Mouse (Mus musculus) hindbrain, embryonic 14.5 days (tissue): Measurements from ENCODE around the gene Ndufs8. TPM values are rescaled to one million over a fixed set of nuclear protein-coding genes. Genes with fewer than 3 reads are reported as not detected.

Experiments used
- ATAC-seq: fragments of 200-750 bp; cut with Nextera tagmentation; 2 replicates; pipeline ENCODE4 v1.8.0; 2017; ENCODE audit warnings: moderate number of reproducible peaks, mild to moderate bottlenecking, moderate TSS enrichment, moderate library complexity; ENCODE audit not compliant: low FRiP score
- DNase-seq: peaks from one replicate; pipeline ENCODE4 v3.0.0-alpha.2; 2015; ENCODE audit warnings: low spot score
- H3K27ac ChIP-seq: fragments of 300-500 bp; sonication (generic); 2 replicates; pipeline ENCODE4 v1.5.1; 2014; ENCODE audit warnings: mild to moderate bottlenecking, moderate library complexity
- H3K27me3 ChIP-seq: fragments of 300-500 bp; sonication (generic); 2 replicates; pipeline ENCODE4 v1.6.1; 2014; ENCODE audit warnings: mild to moderate bottlenecking, low read length, mixed read lengths; ENCODE audit not compliant: control insufficient read depth, insufficient read depth
- H3K36me3 ChIP-seq: fragments of 300-500 bp; sonication (generic); replicated peaks from 2 replicates; pipeline ENCODE4 v1.6.1; 2014; ENCODE audit not compliant: control insufficient read depth, insufficient read depth
- H3K4me1 ChIP-seq: fragments of 300-500 bp; sonication (generic); replicated peaks from 2 replicates; pipeline ENCODE4 v1.6.1; 2014; ENCODE audit warnings: antibody characterized with exemption, low read length, mixed read lengths; ENCODE audit not compliant: control insufficient read depth, insufficient read depth
- H3K4me2 ChIP-seq: fragments of 300-500 bp; sonication (generic); replicated peaks from 2 replicates; pipeline ENCODE4 v1.6.1; 2014; ENCODE audit warnings: mild to moderate bottlenecking, moderate library complexity
- H3K4me3 ChIP-seq: fragments of 300-500 bp; sonication (generic); replicated peaks from 2 replicates; pipeline ENCODE4 v1.5.1; 2014; ENCODE audit warnings: mild to moderate bottlenecking, low read length
- H3K9ac ChIP-seq: fragments of 300-500 bp; sonication (generic); 2 replicates; pipeline ENCODE4 v1.6.1; 2014
- H3K9me3 ChIP-seq: fragments of 300-500 bp; sonication (generic); 2 replicates; pipeline ENCODE4 v1.6.1; 2016; ENCODE audit warnings: low read length; ENCODE audit not compliant: control insufficient read depth
- WGBS: fragments of 180-500 bp; shearing (Covaris S2); extraction: QIAGEN DNeasy Blood & Tissue Kit; methylation state at CpG from one replicate; pipeline ENCODE4 v1.1.7; 2014; 5-methylcytosine and 5-hydroxymethylcytosine counted together
- polyA plus RNA-seq: library from polyadenylated mRNA; unstranded; fragments of >200 nt; fragmentation: Nextera tagmentation; extraction: Ambion mirVana; gene quantifications from 2 replicates; pipeline ENCODE4 v1.2.1, GENCODE M21; 2014

Ndufs8 gene
- polyA plus RNA-seq, 1 experiment from 2014 or later: 332 TPM

DNA sequence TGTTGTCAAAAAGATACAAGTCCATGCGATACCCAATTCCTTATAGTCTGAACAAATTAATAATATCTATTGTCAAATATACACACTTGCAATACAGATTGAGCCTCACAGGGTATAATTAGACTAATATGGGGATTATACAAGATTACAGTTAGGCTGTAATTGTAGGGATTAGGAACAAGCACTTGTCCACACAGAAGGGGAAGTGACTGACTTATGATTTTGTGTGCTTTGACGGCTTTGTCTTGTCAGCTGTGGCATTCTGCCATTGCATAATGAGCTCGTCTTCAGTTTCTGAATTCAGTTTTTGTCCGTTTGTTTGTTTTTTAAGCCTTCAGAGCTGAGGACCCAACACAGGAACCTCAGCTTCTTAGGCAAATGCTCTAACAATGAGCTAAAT is 30.4 kb downstream of the Ndufs8 start:
- no peak overlapping the region for H3K4me2 ChIP-seq
- peaks cover 35% of the 10 kb centered on the region for H3K36me3 ChIP-seq
- no peak overlapping the region for H3K9ac ChIP-seq
- H3K27ac ChIP-seq: no peak overlapping the region
- H3K4me3 ChIP-seq: no peak overlapping the region
- no peaks in the 10 kb centered on the region for H3K27me3 ChIP-seq
- no peaks in the 10 kb centered on the region for H3K9me3 ChIP-seq
- DNase-seq (no peak), ATAC-seq (no peak)
- H3K4me1 ChIP-seq: no peaks in the 10 kb centered on the region
- WGBS: 81% methylated on average over 4 of the region's 4 CpGs

DNA sequence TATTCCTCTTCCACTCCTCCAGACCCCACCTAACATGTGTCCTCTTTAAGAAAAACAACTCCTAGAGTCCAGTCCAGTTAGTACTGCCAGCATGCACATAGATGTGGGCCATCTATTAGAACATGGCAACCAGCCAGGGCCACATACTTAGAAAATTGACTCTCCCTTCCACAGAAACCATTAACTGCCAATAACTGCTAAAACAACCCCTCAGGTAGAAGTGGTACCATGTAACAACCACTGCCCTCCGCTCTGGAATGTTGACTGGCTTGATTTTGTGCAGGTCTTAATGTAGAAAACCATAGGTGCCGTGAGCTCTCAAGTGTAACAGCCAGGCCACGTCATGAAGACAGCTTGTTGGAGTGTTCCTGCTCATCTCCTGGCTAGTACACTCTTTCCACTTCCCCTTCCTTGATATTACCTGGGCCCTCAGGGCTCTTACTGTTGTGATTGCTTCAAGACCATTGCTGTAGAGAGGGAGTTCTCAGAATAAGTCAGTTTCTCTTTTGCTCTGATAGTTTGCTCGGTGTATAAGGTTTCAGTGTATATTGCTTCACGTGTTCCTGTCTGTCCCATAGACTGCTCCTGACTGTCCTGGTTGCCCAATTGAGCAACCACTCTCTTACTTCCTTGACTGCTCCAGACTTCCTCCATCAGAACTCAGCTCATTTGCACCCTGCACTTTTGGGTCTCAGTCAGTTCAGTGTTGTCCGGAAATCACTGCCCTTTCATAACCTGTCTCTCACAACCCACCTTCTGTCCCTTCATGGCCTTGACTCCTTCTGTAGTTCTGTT is 32.3 kb downstream of the Ndufs8 start:
- DNase-seq (no peak), ATAC-seq (no peak)
- no peak overlapping the region for H3K9ac ChIP-seq
- no peak overlapping the region for H3K4me3 ChIP-seq
- H3K4me2 ChIP-seq: no peak overlapping the region
- peaks cover 20% of the 10 kb centered on the region for H3K36me3 ChIP-seq
- H3K4me1 ChIP-seq: no peaks in the 10 kb centered on the region
- H3K9me3 ChIP-seq: no peaks in the 10 kb centered on the region
- no peak overlapping the region for H3K27ac ChIP-seq
- no peaks in the 10 kb centered on the region for H3K27me3 ChIP-seq
- WGBS: 95% methylated on average over 6 of the region's 6 CpGs

DNA sequence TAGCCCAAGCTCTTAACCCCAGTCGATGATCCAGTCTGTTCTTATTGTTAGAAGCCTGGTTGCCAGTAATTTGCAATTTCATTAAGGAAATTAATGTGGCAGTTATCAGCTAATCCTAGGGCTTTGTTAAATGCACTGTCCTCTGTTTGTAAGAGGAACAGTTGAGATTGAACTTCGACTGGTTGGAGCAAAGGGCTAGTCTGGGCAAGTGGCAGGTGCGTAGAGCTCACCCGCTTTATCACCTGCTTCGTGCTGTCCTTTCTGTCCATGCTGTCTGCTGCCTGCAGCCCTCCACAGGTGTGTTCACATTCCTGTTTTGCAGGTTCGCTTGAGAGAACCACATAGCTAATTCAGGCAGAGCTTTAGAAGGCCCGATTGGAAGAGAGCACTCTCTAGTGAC is 37.5 kb downstream of the Ndufs8 start:
- DNase-seq (no peak), ATAC-seq (no peak)
- peaks cover 3% of the 10 kb centered on the region; the same call in 1 of the 2 replicates for H3K4me1 ChIP-seq
- WGBS: 88% methylated on average over 7 of the region's 7 CpGs
- H3K36me3 ChIP-seq: peaks cover 5% of the 10 kb centered on the region; the same call in 1 of the 2 replicates
- H3K27me3 ChIP-seq: no peaks in the 10 kb centered on the region
- H3K9ac ChIP-seq: no peak overlapping the region
- no peaks in the 10 kb centered on the region for H3K9me3 ChIP-seq
- no peak overlapping the region for H3K4me3 ChIP-seq
- no peak overlapping the region for H3K4me2 ChIP-seq
- H3K27ac ChIP-seq: no peak overlapping the region

DNA sequence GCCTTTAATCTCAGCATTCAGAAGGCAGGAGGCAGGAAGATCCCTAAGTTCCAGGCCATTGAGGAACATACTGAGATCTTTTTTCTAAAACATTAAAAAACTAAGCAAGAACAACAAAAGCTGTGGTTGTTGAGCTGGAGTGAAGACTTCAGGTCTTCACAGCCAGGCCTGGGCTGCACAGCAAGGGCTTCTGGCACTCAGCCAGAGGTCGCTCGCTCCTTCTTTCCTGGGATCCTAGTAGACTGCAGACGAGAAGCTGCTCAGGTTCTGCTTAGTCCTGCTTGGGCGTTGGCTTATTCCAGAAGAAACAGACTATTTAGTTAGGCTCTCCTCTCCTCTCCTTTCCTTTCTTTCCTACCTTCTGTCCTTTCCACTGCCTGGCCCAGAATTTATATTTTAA is 40.2 kb downstream of the Ndufs8 start:
- Histone ChIP-seq H3K36me3 (0 out of 2 replicates have a peak, but pooled peaks cover 5% of the 10 kb centered on the region), H3K27ac (no peak overlapping the region), H3K4me3 (no peak overlapping the region), H3K9ac (no peak overlapping the region), H3K4me1 (peaks cover 3% of the 10 kb centered on the region; the same call in 1 of the 2 replicates), H3K4me2 (no peak overlapping the region), H3K9me3 (no peaks in the 10 kb centered on the region), H3K27me3 (no peaks in the 10 kb centered on the region)
- DNase-seq: no peak
- WGBS: 64% methylated on average over 4 of the region's 4 CpGs
- no peak for ATAC-seq

DNA sequence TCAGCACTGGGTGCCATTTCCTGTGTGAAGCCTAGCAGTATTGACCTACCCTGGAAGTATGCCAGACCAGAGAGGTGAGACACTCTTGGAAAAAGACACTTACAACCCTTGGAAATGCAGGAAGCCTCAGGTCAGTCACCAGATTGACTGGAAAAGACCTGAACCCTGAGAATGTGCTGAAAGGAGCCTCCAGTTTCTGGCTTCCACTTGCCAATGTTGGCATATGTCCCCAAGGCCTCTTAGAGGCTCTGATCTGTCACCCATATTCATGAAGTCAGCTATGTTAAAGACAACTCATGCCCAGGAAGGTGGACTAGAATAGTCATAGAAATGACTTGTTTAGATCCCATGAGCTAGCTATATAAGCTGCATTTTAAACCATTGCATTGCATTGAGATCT is 41.1 kb downstream of the Ndufs8 start:
- peaks cover 3% of the 10 kb centered on the region; the same call in 1 of the 2 replicates for H3K4me1 ChIP-seq
- H3K9ac ChIP-seq: no peak overlapping the region
- 0 out of 2 replicates have a peak, but pooled peaks cover 2% of the 10 kb centered on the region for H3K36me3 ChIP-seq
- no peak overlapping the region for H3K27ac ChIP-seq
- no peak overlapping the region for H3K4me3 ChIP-seq
- no peak for ATAC-seq
- no peak for DNase-seq
- H3K9me3 ChIP-seq: no peaks in the 10 kb centered on the region
- H3K27me3 ChIP-seq: no peaks in the 10 kb centered on the region
- H3K4me2 ChIP-seq: no peak overlapping the region

DNA sequence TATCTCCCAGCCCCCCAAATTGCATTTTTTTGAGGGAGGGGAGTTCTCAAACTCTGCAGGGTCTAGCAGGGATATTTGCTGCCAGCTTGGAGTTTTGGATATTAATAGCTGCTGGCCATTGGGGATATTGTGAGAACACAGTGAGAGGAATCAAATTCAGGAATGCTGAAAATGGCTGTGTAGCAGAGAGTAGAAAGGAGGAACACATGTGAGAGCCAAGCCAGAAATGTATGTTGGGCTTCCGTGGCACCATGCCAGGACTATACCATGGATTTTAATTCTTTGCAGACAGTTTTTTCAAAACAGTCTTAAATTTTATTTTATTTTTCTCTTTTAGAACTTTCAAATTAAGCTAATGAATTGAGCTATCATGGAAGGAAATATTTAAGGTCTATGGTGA is 44.3 kb downstream of the Ndufs8 start:
- no peak overlapping the region for H3K4me3 ChIP-seq
- H3K27ac ChIP-seq: no peak overlapping the region
- peaks cover 16% of the 10 kb centered on the region; the same call in 1 of the 2 replicates for H3K36me3 ChIP-seq
- no peaks in the 10 kb centered on the region for H3K27me3 ChIP-seq
- no peaks in the 10 kb centered on the region for H3K9me3 ChIP-seq
- WGBS: 87% methylated on average over 1 of the region's 1 CpGs
- DNase-seq (no peak), ATAC-seq (no peak)
- no peak overlapping the region for H3K4me2 ChIP-seq
- H3K9ac ChIP-seq: no peak overlapping the region
- H3K4me1 ChIP-seq: peaks cover 3% of the 10 kb centered on the region; the same call in 1 of the 2 replicates

DNA sequence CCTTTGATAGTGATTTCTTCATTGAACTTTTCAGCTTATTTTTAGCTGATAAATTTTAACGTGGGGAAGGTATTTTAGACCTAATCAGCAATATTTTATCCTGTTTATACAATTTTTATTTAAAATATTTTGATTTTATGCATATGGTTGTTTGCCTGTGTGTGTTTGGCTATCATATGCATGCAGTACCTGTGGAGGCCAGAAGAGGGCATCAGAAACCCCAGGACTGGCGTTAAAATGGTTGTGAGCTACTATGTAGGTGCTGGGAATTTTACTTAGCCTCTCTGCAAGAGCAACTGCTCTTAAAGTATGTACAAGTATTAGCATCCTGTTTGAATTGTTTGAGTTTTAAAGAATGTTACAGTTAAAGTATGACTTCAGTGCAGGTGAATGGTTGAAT is 47.6 kb downstream of the Ndufs8 start:
- ATAC-seq: no peak
- Histone ChIP-seq H3K9ac (no peak overlapping the region), H3K4me1 (no peaks in the 10 kb centered on the region), H3K4me3 (no peak overlapping the region), H3K4me2 (no peak overlapping the region), H3K27me3 (no peaks in the 10 kb centered on the region), H3K27ac (no peak overlapping the region), H3K9me3 (no peaks in the 10 kb centered on the region), H3K36me3 (peaks cover 16% of the 10 kb centered on the region; the same call in 1 of the 2 replicates)
- WGBS: 89% methylated on average over 2 of the region's 2 CpGs
- no peak for DNase-seq

DNA sequence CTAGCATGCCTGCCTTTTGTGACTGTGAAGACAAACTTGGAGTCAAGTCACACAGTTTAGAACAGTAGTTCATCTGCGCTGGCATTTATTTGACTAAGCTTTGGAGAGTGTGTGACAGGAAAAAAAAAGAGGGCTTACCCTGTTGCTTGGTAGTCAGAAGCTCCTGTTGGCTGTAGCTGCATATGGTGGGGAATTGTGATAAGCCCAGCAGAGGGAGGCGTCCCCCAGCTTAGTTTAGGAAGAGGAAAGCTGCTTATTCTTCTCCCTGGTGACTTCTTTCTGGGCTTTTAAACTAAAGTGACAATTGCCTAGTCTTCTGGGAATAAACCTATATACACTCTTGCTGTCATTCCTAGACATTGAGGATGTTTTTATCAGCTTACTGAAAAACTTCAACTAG is 49.9 kb downstream of the Ndufs8 start:
- H3K4me3 ChIP-seq: no peak overlapping the region
- H3K27me3 ChIP-seq: no peaks in the 10 kb centered on the region
- H3K9ac ChIP-seq: no peak overlapping the region
- H3K36me3 ChIP-seq: peaks cover 16% of the 10 kb centered on the region; the same call in 1 of the 2 replicates
- H3K4me2 ChIP-seq: no peak overlapping the region
- WGBS: 75% methylated on average over 2 of the region's 2 CpGs
- DNase-seq: no peak
- H3K9me3 ChIP-seq: no peaks in the 10 kb centered on the region
- ATAC-seq: no peak
- no peak overlapping the region for H3K27ac ChIP-seq
- H3K4me1 ChIP-seq: no peaks in the 10 kb centered on the region
